Mouse (Mus musculus) CH12.LX (cell line): ENCODE measurements at regions not wholly inside any gene's neighbourhood (a gene's known extent, or its start where the extent isn't known, plus 50 kb on each side); places are given as distances from the start of the nearest gene placed in this dataset.
"Not testable (repeated sequence)": the region's sequence is repeated elsewhere in the genome, so short reads cannot be mapped to it uniquely, and the experiment has no call there.

Source experiments
- DNase-seq: peaks from one replicate; pipeline ENCODE4 v3.0.0-alpha.2; 2013; ENCODE audit errors: extremely low read depth
- H3K27ac ChIP-seq: 2 replicates; pipeline ENCODE4 v1.5.1; 2012; ENCODE audit warnings: low read depth, mild to moderate bottlenecking, control low read depth, moderate library complexity; ENCODE audit not compliant: insufficient read depth
- H3K27me3 ChIP-seq: replicated peaks from 2 replicates; pipeline ENCODE3; 2012; ENCODE audit warnings: inconsistent platforms
- H3K36me3 ChIP-seq, 2 experiments: replicated peaks in 1 of 2; 2 replicates each; pipeline versions ENCODE3 to v1.6.1; 2012; ENCODE audit warnings: inconsistent platforms in 1 of 2, low read length in 1 of 2, mild to moderate bottlenecking in 1 of 2, mixed read lengths in 1 of 2, moderate library complexity in 1 of 2; ENCODE audit not compliant: control insufficient read depth in 1 of 2, insufficient read depth in 1 of 2
- H3K4me1 ChIP-seq, 2 experiments: 2 replicates each; pipeline ENCODE4 v1.6.1; 2012; ENCODE audit warnings: inconsistent platforms in 1 of 2, moderate library complexity in 1 of 2; ENCODE audit not compliant: insufficient read depth in 2 of 2, control insufficient read depth in 1 of 2
- H3K4me2 ChIP-seq: 2 replicates; pipeline ENCODE4 v1.6.1; 2012; ENCODE audit warnings: low read depth, mild to moderate bottlenecking, control low read depth; ENCODE audit not compliant: poor library complexity, insufficient read depth, severe bottlenecking
- H3K4me3 ChIP-seq, 3 experiments: fragments of 150-350 bp in 1 of 3; sonication (generic) in 1 of 3; replicated peaks in 1 of 3; 2 replicates each; pipeline versions ENCODE3 to v1.5.1; 2011 to 2012; ENCODE audit warnings: low read depth in 2 of 3, low read length in 2 of 3, mild to moderate bottlenecking in 2 of 3, moderate library complexity in 2 of 3, control low read depth in 1 of 3, improper control_type of control experiment in 1 of 3, inconsistent platforms in 1 of 3, mixed read lengths in 1 of 3; ENCODE audit not compliant: poor library complexity in 1 of 3
- H3K79me2 ChIP-seq: replicated peaks from 2 replicates; pipeline ENCODE4 v1.6.1; 2012; ENCODE audit warnings: mild to moderate bottlenecking, moderate library complexity; ENCODE audit not compliant: control insufficient read depth, poor library complexity, insufficient read depth, severe bottlenecking; ENCODE audit errors: extremely low read depth
- H3K9ac ChIP-seq: 2 replicates; pipeline ENCODE4 v1.6.1; 2012; ENCODE audit warnings: low read depth, mild to moderate bottlenecking, control low read depth, moderate library complexity; ENCODE audit not compliant: insufficient read depth
- H3K9me3 ChIP-seq: replicated peaks from 2 replicates; pipeline ENCODE3; 2012; ENCODE audit warnings: low read length, inconsistent platforms, mixed read lengths
- CHD2 ChIP-seq: IDR thresholded peaks from 2 replicates; pipeline ENCODE4 v1.6.1; 2011; ENCODE audit warnings: low read length, improper control_type of control experiment
- E2F4 ChIP-seq: IDR thresholded peaks from 2 replicates; pipeline ENCODE4 v1.6.1; 2011; ENCODE audit warnings: low read depth, low read length, improper control_type of control experiment; ENCODE audit not compliant: insufficient replicate concordance
- ELF1 ChIP-seq: IDR thresholded peaks from 2 replicates; pipeline ENCODE4 v1.6.1; 2014; ENCODE audit warnings: low read depth, mild to moderate bottlenecking, inconsistent platforms, low read length, improper control_type of control experiment
- ETS1 ChIP-seq: conservative IDR thresholded peaks from 2 replicates; pipeline ENCODE4 v1.6.1; 2012; ENCODE audit warnings: low read depth, mild to moderate bottlenecking, inconsistent platforms, low read length, improper control_type of control experiment, moderate library complexity
- HCFC1 ChIP-seq: IDR thresholded peaks from 2 replicates; pipeline ENCODE4 v1.6.1; 2012; ENCODE audit warnings: low read depth, mild to moderate bottlenecking, inconsistent platforms, low read length, improper control_type of control experiment
- JUND ChIP-seq: conservative IDR thresholded peaks from 2 replicates; pipeline ENCODE4 v1.6.1; 2011; ENCODE audit warnings: low read depth, low read length, improper control_type of control experiment
- KAT2A ChIP-seq: IDR thresholded peaks from 2 replicates; pipeline ENCODE4 v1.6.1; 2012; ENCODE audit warnings: low read length, improper control_type of control experiment, inconsistent platforms; ENCODE audit not compliant: insufficient replicate concordance
- MAFK ChIP-seq: IDR thresholded peaks from 2 replicates; pipeline ENCODE4 v1.6.1; 2011; ENCODE audit warnings: low read length, improper control_type of control experiment; ENCODE audit not compliant: insufficient replicate concordance
- MAX ChIP-seq: IDR thresholded peaks from 2 replicates; pipeline ENCODE4 v1.6.1; 2011; ENCODE audit warnings: low read length, improper control_type of control experiment
- MAZ ChIP-seq: IDR thresholded peaks from 2 replicates; pipeline ENCODE4 v1.6.1; 2012; ENCODE audit warnings: low read depth, mild to moderate bottlenecking, inconsistent platforms, low read length, improper control_type of control experiment, moderate library complexity
- MEF2A ChIP-seq: IDR thresholded peaks from 2 replicates; pipeline ENCODE4 v1.6.1; 2014; ENCODE audit warnings: low read depth, mild to moderate bottlenecking, inconsistent platforms, low read length, improper control_type of control experiment, borderline replicate concordance
- MXI1 ChIP-seq: IDR thresholded peaks from 2 replicates; pipeline ENCODE4 v1.6.1; 2011; ENCODE audit warnings: mild to moderate bottlenecking, low read depth, low read length, improper control_type of control experiment
- MYC ChIP-seq: IDR thresholded peaks from 2 replicates; pipeline ENCODE4 v1.6.1; 2011; ENCODE audit warnings: low read depth, mild to moderate bottlenecking, improper control_type of control experiment, low read length
- NELFE ChIP-seq: IDR thresholded peaks from 2 replicates; pipeline ENCODE4 v1.6.1; 2011; ENCODE audit warnings: low read depth, low read length, improper control_type of control experiment
- NRF1 ChIP-seq: IDR thresholded peaks from 2 replicates; pipeline ENCODE4 v1.6.1; 2014; ENCODE audit warnings: low read depth, mild to moderate bottlenecking, inconsistent platforms, low read length, improper control_type of control experiment, moderate library complexity
- PAX5 ChIP-seq: IDR thresholded peaks from 2 replicates; pipeline ENCODE4 v1.6.1; 2012; ENCODE audit warnings: low read length, inconsistent platforms, mixed read lengths
- POLR2A ChIP-seq: IDR thresholded peaks from 2 replicates; pipeline ENCODE4 v1.6.1; 2011; ENCODE audit warnings: low read depth, mild to moderate bottlenecking, improper control_type of control experiment, low read length
- POLR2AphosphoS2 ChIP-seq: IDR thresholded peaks from 2 replicates; pipeline ENCODE4 v1.6.1; 2011; ENCODE audit warnings: low read depth, low read length, improper control_type of control experiment
- RAD21 ChIP-seq: IDR thresholded peaks from 2 replicates; pipeline ENCODE4 v1.6.1; 2011; ENCODE audit warnings: low read depth, mild to moderate bottlenecking, low read length, improper control_type of control experiment, moderate library complexity
- SIN3A ChIP-seq: IDR thresholded peaks from 2 replicates; pipeline ENCODE4 v1.6.1; 2012; ENCODE audit warnings: low read length, improper control_type of control experiment, inconsistent platforms
- SMC3 ChIP-seq: IDR thresholded peaks from 2 replicates; pipeline ENCODE4 v1.6.1; 2011; ENCODE audit warnings: low read depth, low read length, improper control_type of control experiment
- TBP ChIP-seq: conservative IDR thresholded peaks from 2 replicates; pipeline ENCODE4 v1.6.1; 2011; ENCODE audit warnings: low read depth, low read length, improper control_type of control experiment
- TCF12 ChIP-seq: IDR thresholded peaks from 2 replicates; pipeline ENCODE4 v1.6.1; 2014; ENCODE audit warnings: low read depth, mild to moderate bottlenecking, inconsistent platforms, low read length, improper control_type of control experiment
- UBTF ChIP-seq: IDR thresholded peaks from 2 replicates; pipeline ENCODE4 v1.6.1; 2012; ENCODE audit warnings: low read depth, mild to moderate bottlenecking, inconsistent platforms, low read length, improper control_type of control experiment, moderate library complexity
- USF2 ChIP-seq: conservative IDR thresholded peaks from 2 replicates; pipeline ENCODE4 v1.6.1; 2011; ENCODE audit warnings: low read depth, low read length, improper control_type of control experiment
- ZC3H11A ChIP-seq: IDR thresholded peaks from 2 replicates; pipeline ENCODE4 v1.6.1; 2012; ENCODE audit warnings: low read depth, mild to moderate bottlenecking, inconsistent platforms, low read length, improper control_type of control experiment
- ZKSCAN1 ChIP-seq: IDR thresholded peaks from 2 replicates; pipeline ENCODE4 v1.6.1; 2012; ENCODE audit warnings: low read depth, inconsistent platforms, low read length, improper control_type of control experiment, borderline replicate concordance
- ZMIZ1 ChIP-seq: IDR thresholded peaks from 2 replicates; pipeline ENCODE4 v1.6.1; 2012; ENCODE audit warnings: low read depth, mild to moderate bottlenecking, inconsistent platforms, low read length, improper control_type of control experiment
- dilution Hi-C: fragments of 300-500 bp; cut with MboI; formaldehyde crosslinking; loops from 2 replicates; pipeline ENCODE4 v1.14.3; 2020; ENCODE audit warnings: low sequenced_read_pairs; ENCODE audit not compliant: extremely low pct_unique_long_range_greater_than_20kb, extremely low pct_ligation_motif_present
- in situ Hi-C: fragments of 300-500 bp; cut with MboI; formaldehyde crosslinking; loops from 3 replicates; pipeline ENCODE4 v1.14.3; 2019; ENCODE audit warnings: low sequenced_read_pairs, low pct_ligation_motif_present, low pct_unique_long_range_greater_than_20kb, mixed read lengths

DNA sequence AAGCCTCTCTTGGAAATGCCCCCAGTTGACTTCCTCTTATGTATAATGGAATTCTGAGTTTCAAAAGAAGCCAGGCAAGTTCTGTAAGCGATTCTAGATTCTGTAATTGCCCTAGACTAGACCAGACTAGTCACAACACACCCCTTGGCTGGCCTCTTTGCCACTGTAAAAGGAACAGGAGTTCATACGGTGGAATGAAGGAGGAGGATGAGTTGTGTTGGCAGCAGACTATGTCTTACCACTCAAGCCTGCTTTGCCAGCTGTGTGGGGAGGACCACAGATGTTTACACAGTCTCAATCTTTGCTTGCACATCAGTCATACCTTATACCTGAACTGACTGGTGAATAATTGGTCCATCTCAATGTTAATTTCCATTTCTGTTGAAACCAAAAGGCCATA is 85.1 kb downstream of the Elovl4 start:
- no peaks in the 10 kb centered on the region for H3K27me3 ChIP-seq
- H3K4me1 ChIP-seq, result no peaks in the 10 kb centered on the region
- in situ Hi-C loops (no loop called here), dilution Hi-C loops (no loop called here)
- no peak overlapping the region for H3K27ac ChIP-seq
- no peak overlapping the region for H3K4me2 ChIP-seq
- no peak overlapping the region for H3K9ac ChIP-seq
- no peak overlapping the region for H3K4me3 ChIP-seq
- no peaks in the 10 kb centered on the region for H3K79me2 ChIP-seq
- no peak for DNase-seq
- H3K36me3 ChIP-seq, result no peaks in the 10 kb centered on the region
- no peak for TF ChIP-seq ZMIZ1
- no peak for TF ChIP-seq HCFC1
- TF ChIP-seq MYC, result no peak
- no peak for TF ChIP-seq NRF1
- no peak for TF ChIP-seq ELF1
- TF ChIP-seq TCF12, result no peak
- TF ChIP-seq MEF2A, result no peak
- TF ChIP-seq JUND, result no peak
- no peak for TF ChIP-seq SMC3
- TF ChIP-seq MXI1, result no peak
- TF ChIP-seq USF2, result no peak
- no peak for TF ChIP-seq PAX5
- TF ChIP-seq NELFE, result no peak
- TF ChIP-seq SIN3A, result no peak
- TF ChIP-seq TBP, result no peak
- no peak for TF ChIP-seq POLR2A
- no peak for TF ChIP-seq MAX
- no peak for TF ChIP-seq UBTF
- no peaks in the 10 kb centered on the region for H3K9me3 ChIP-seq

DNA sequence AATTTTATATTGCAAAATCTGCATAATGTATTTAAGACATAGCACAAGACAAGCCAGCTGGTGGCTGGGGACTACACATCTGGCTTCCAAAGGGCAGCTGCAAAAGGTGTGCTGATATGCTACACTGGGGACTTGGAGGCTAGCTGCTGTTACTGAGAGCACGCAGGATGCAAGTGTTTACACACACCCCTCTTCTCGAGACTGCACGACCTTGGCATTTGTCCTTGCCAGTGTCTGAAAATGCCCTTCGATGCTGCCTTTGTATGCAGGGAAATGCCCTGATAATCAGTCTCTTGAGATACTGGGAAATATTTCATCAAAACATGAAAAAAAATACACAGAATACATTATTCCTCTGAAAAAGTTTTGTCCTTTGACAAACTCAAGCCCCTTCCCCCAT is 86.3 kb downstream of the Elovl4 start:
- H3K27ac ChIP-seq, result no peak overlapping the region
- H3K36me3 ChIP-seq, result no peaks in the 10 kb centered on the region
- H3K9me3 ChIP-seq, result no peaks in the 10 kb centered on the region
- no peak overlapping the region for H3K4me2 ChIP-seq
- in situ Hi-C loops, result no loop called here
- no peak overlapping the region for H3K4me3 ChIP-seq
- no peaks in the 10 kb centered on the region for H3K27me3 ChIP-seq
- dilution Hi-C loops, result no loop called here
- H3K4me1 ChIP-seq, result no peaks in the 10 kb centered on the region
- DNase-seq, result no peak
- H3K79me2 ChIP-seq, result no peaks in the 10 kb centered on the region
- no peak overlapping the region for H3K9ac ChIP-seq
- no peak for TF ChIP-seq TBP
- TF ChIP-seq MAZ, result no peak
- no peak for TF ChIP-seq RAD21
- TF ChIP-seq ZMIZ1, result no peak
- no peak for TF ChIP-seq POLR2A
- TF ChIP-seq PAX5, result no peak
- TF ChIP-seq POLR2AphosphoS2, result no peak
- TF ChIP-seq ETS1, result no peak
- TF ChIP-seq NELFE, result no peak
- no peak for TF ChIP-seq ZKSCAN1
- TF ChIP-seq CHD2, result no peak
- no peak for TF ChIP-seq MAX
- no peak for TF ChIP-seq ZC3H11A
- no peak for TF ChIP-seq E2F4
- TF ChIP-seq KAT2A, result no peak
- TF ChIP-seq TCF12, result no peak
- TF ChIP-seq MAFK, result no peak

- H3K9ac ChIP-seq, in situ Hi-C loops, H3K9me3 ChIP-seq, H3K27me3 ChIP-seq, dilution Hi-C loops, H3K79me2 ChIP-seq, DNase-seq, H3K36me3 ChIP-seq, H3K4me1 ChIP-seq, H3K27ac ChIP-seq, H3K4me2 ChIP-seq, H3K4me3 ChIP-seq: not testable (repeated sequence)
Measured at GRCm38 (mm10) chr9:83718084-83718483, 88.0 kb downstream of the Elovl4 start.
